Comparison of ENCODE assay signal across 15 mouse cellular contexts in genomic region chr3:135607021-135607420, GRCm38 (mm10).
DNase-seq lines count a peak whose midpoint lies in the region; ATAC-seq and TF ChIP-seq lines count a peak whose summit lies in the region.
"Had no signal": no experiment of that assay in that cellular context is flagged by ENCODE, and none has a peak within 500 bp of the region (broad histone marks: within the 10 kb centered on the region; RNA-seq: fewer than 3 reads in every experiment).

No protein-coding gene starts in this region.

- no peak for DNase-seq in heart, postnatal 36 days
- DNase-seq in 416B (ENCODE audit: low read depth): peak; percentile 77
- no peak for DNase-seq in left cerebral cortex, adult 8-10 months (ENCODE audit: low spot score in 2 of 2)
- DNase-seq in kidney, adult 2 months: no peak
- DNase-seq: adrenal gland, postnatal 25 days; cerebellum, adult 8-10 months had no signal

- TF ChIP-seq CTCF in bone marrow, adult 2 months (IDR thresholded peaks at IDR 0.05; ENCODE audit: control insufficient read depth, insufficient read depth, low read length): no peak
- no peak for TF ChIP-seq CTCF in kidney, adult 2 months (conservative IDR thresholded peaks at IDR 0.05; ENCODE audit: insufficient read depth, insufficient read length, low read depth, low read length)

- TF ChIP-seq POLR2A in bone marrow, adult 2 months (IDR thresholded peaks at IDR 0.05; ENCODE audit: borderline replicate concordance, control insufficient read depth, low read depth, low read length): no peak
- no peak for TF ChIP-seq POLR2A in kidney, adult 2 months (IDR thresholded peaks at IDR 0.05; ENCODE audit: low read depth, low read length)

- H3K27ac ChIP-seq in heart, embryonic 16.5 days (ENCODE audit: low read length): peak overlapping the region; percentile 61
- peak overlapping the region; percentile 16; the same call in 1 of the 2 replicates for H3K27ac ChIP-seq in bone marrow, adult 2 months (ENCODE audit: control insufficient read depth, insufficient read depth, low read depth, low read length, poor library complexity)
- H3K27ac ChIP-seq in liver, embryonic 15.5 days (replicated peaks): no peak overlapping the region
- H3K27ac ChIP-seq in kidney, adult 2 months (ENCODE audit: insufficient read depth, low read depth, low read length): no peak overlapping the region
- no peak overlapping the region for H3K27ac ChIP-seq in intestine, embryonic 16.5 days (ENCODE audit: low read length)
- H3K27ac ChIP-seq: forebrain, embryonic 15.5 days; hindbrain, embryonic 15.5 days; kidney, postnatal 0 days; limb, embryonic 12.5 days; midbrain, embryonic 12.5 days had no signal

- no peak overlapping the region for H3K4me3 ChIP-seq in heart, embryonic 16.5 days (ENCODE audit: low read length)
- H3K4me3 ChIP-seq in bone marrow, adult 2 months (replicated peaks; ENCODE audit: control insufficient read depth, low read depth, low read length): peak overlapping the region; percentile 56
- H3K4me3 ChIP-seq in liver, embryonic 15.5 days (replicated peaks): peak overlapping the region; percentile 60
- no peak overlapping the region for H3K4me3 ChIP-seq in kidney, adult 2 months (ENCODE audit: insufficient read depth, low read depth, low read length)
- no peak overlapping the region for H3K4me3 ChIP-seq in intestine, embryonic 16.5 days (ENCODE audit: low read length)
- H3K4me3 ChIP-seq: forebrain, embryonic 15.5 days; hindbrain, embryonic 15.5 days; limb, embryonic 12.5 days; midbrain, embryonic 12.5 days had no signal

- intact Hi-C loops in heart, postnatal 36 days (cut with DNase I): no loop called here

- no peak for ATAC-seq in heart, embryonic 16.5 days (replicated peaks; ENCODE audit: extremely low read depth, insufficient read depth, low FRiP score)
- ATAC-seq in liver, embryonic 15.5 days (ENCODE audit: insufficient read depth): no peak; the same call in 1 of the 2 replicates
- ATAC-seq in intestine, embryonic 16.5 days: no peak
- ATAC-seq: forebrain, embryonic 15.5 days had no signal

- 82% methylated on average over 9 of the region's 9 CpGs for WGBS in heart, embryonic 16.5 days
- WGBS in bone marrow, adult 2 months: 7% methylated on average over 9 of the region's 9 CpGs
- WGBS in liver, embryonic 15.5 days (ENCODE audit: insufficient replicate concordance): 51% methylated on average over 9 of the region's 9 CpGs
- 86% methylated on average over 9 of the region's 9 CpGs for WGBS in kidney, adult 2 months
- 62% methylated on average over 9 of the region's 9 CpGs for WGBS in intestine, embryonic 16.5 days

- no peaks in the 10 kb centered on the region for H3K9me3 ChIP-seq in heart, embryonic 16.5 days (replicated peaks; ENCODE audit: control insufficient read depth, low read length)
- no peaks in the 10 kb centered on the region for H3K9me3 ChIP-seq in liver, embryonic 15.5 days (replicated peaks)
- H3K9me3 ChIP-seq in intestine, embryonic 16.5 days (ENCODE audit: control insufficient read depth, low read length): no peaks in the 10 kb centered on the region
- H3K9me3 ChIP-seq: forebrain, embryonic 15.5 days; hindbrain, embryonic 15.5 days; limb, embryonic 12.5 days; midbrain, embryonic 12.5 days had no signal

- H3K4me2 ChIP-seq in heart, embryonic 16.5 days (ENCODE audit: low read depth, low read length): no peak overlapping the region
- peak overlapping the region; percentile 71 for H3K4me2 ChIP-seq in liver, embryonic 15.5 days
- no peak overlapping the region for H3K4me2 ChIP-seq in intestine, embryonic 16.5 days (ENCODE audit: low read depth, low read length)
- H3K4me2 ChIP-seq: forebrain, embryonic 15.5 days; hindbrain, embryonic 15.5 days; limb, embryonic 12.5 days; midbrain, embryonic 12.5 days had no signal

- peaks cover 46% of the 10 kb centered on the region for H3K4me1 ChIP-seq in heart, embryonic 16.5 days (ENCODE audit: control insufficient read depth, insufficient read depth, low read length)
- peaks cover 8% of the 10 kb centered on the region; the same call in 1 of the 2 replicates for H3K4me1 ChIP-seq in bone marrow, adult 2 months (ENCODE audit: control insufficient read depth, insufficient read depth, low read length)
- H3K4me1 ChIP-seq in liver, embryonic 15.5 days (replicated peaks): peaks cover 42% of the 10 kb centered on the region
- no peaks in the 10 kb centered on the region for H3K4me1 ChIP-seq in kidney, adult 2 months (ENCODE audit: control insufficient read depth, insufficient read depth, low read length)
- peaks cover 5% of the 10 kb centered on the region; the same call in 1 of the 2 replicates for H3K4me1 ChIP-seq in intestine, embryonic 16.5 days (ENCODE audit: control insufficient read depth, insufficient read depth, low read length)
- H3K4me1 ChIP-seq: hindbrain, embryonic 15.5 days; limb, embryonic 12.5 days; midbrain, embryonic 12.5 days had no signal

- H3K27me3 ChIP-seq in heart, embryonic 16.5 days (ENCODE audit: control insufficient read depth, insufficient read depth, low read length): no peaks in the 10 kb centered on the region
- no peaks in the 10 kb centered on the region for H3K27me3 ChIP-seq in liver, embryonic 15.5 days
- H3K27me3 ChIP-seq in kidney, adult 2 months (replicated peaks; ENCODE audit: control insufficient read depth, insufficient read depth, low read length): no peaks in the 10 kb centered on the region
- H3K27me3 ChIP-seq in intestine, embryonic 16.5 days (replicated peaks; ENCODE audit: control insufficient read depth, insufficient read depth, low read length): no peaks in the 10 kb centered on the region
- H3K27me3 ChIP-seq: forebrain, embryonic 15.5 days; hindbrain, embryonic 15.5 days; limb, embryonic 12.5 days; midbrain, embryonic 12.5 days had no signal

- no peak overlapping the region for H3K9ac ChIP-seq in heart, embryonic 16.5 days (ENCODE audit: low read length)
- H3K9ac ChIP-seq in liver, embryonic 15.5 days: no peak overlapping the region
- no peak overlapping the region for H3K9ac ChIP-seq in intestine, embryonic 16.5 days (ENCODE audit: low read depth, low read length)
- H3K9ac ChIP-seq: forebrain, embryonic 15.5 days; hindbrain, embryonic 15.5 days; limb, embryonic 12.5 days; midbrain, embryonic 12.5 days had no signal

- H3K36me3 ChIP-seq in heart, embryonic 16.5 days (ENCODE audit: control insufficient read depth, insufficient read depth): peaks cover 37% of the 10 kb centered on the region
- peaks cover 32% of the 10 kb centered on the region for H3K36me3 ChIP-seq in liver, embryonic 15.5 days (replicated peaks)
- peaks cover 3% of the 10 kb centered on the region for H3K36me3 ChIP-seq in kidney, adult 2 months (ENCODE audit: control insufficient read depth, insufficient read depth, low read length)
- peaks cover 4% of the 10 kb centered on the region for H3K36me3 ChIP-seq in intestine, embryonic 16.5 days (ENCODE audit: control insufficient read depth, insufficient read depth, low read length)

Comparison
In these comparisons a context has a peak if more than half of its experiments do, and no peak if none do; other contexts are left out.
1. H3K27ac ChIP-seq: peak in heart, embryonic 16.5 days (single experiment) and bone marrow, adult 2 months (single experiment); none in liver, embryonic 15.5 days (single experiment), kidney, adult 2 months (single experiment) and intestine, embryonic 16.5 days (single experiment).
2. H3K4me3 ChIP-seq: peak in bone marrow, adult 2 months (single experiment) and liver, embryonic 15.5 days (single experiment); none in heart, embryonic 16.5 days (single experiment), kidney, adult 2 months (single experiment) and intestine, embryonic 16.5 days (single experiment).